Mouse (Mus musculus) cerebellum, postnatal 14 days (tissue): ENCODE results near the gene Glyctk.

Source experiments
- DNase-seq, 2 experiments: peaks; one replicate each; pipeline ENCODE4 v3.0.0; 2021; ENCODE audit warnings: mixed read lengths in 2 of 2

Gene Glyctk

GRCm38 (mm10) chr9:106158037-106158491, at the start of gene Glyctk:
Gene Glyctk (minus strand): TSS chr9:106158138.
- no peak for DNase-seq

- no peak for DNase-seq
These were observed 48.6 kb upstream of the Glyctk start for GRCm38 (mm10) chr9:106206515-106206914.

GRCm38 (mm10) chr9:106205713-106206290, 47.9 kb upstream of the Glyctk start:
- no peak for DNase-seq

GRCm38 (mm10) chr9:106203990-106204851, 46.3 kb upstream of the Glyctk start:
- DNase-seq: peak; percentile 85 to 87

- DNase-seq: peak; percentile 92 to 97
These were observed 45.1 kb upstream of the Glyctk start, which contains the start of gene Twf2 for GRCm38 (mm10) chr9:106202819-106203636. Gene Twf2 (plus strand): TSS chr9:106203108.

- no peak for DNase-seq
These were observed 44.0 kb upstream of the Glyctk start for GRCm38 (mm10) chr9:106201895-106202294.

- no peak for DNase-seq
These were observed 41.8 kb upstream of the Glyctk start, which contains the start of gene Ppm1m for GRCm38 (mm10) chr9:106199535-106200272. Gene Ppm1m (minus strand): TSS chr9:106199746.

- peak; percentile 51 to 56 for DNase-seq
These were observed 41.1 kb upstream of the Glyctk start for GRCm38 (mm10) chr9:106198962-106199458.

- DNase-seq: no peak
These were observed 39.8 kb upstream of the Glyctk start for GRCm38 (mm10) chr9:106197732-106198131.

- no peak for DNase-seq
These were observed 39.3 kb upstream of the Glyctk start for GRCm38 (mm10) chr9:106197081-106197713.

- peak; percentile 83 to 84 for DNase-seq
These were observed 37.8 kb upstream of the Glyctk start for GRCm38 (mm10) chr9:106195693-106196092.

- DNase-seq: peak; percentile 61 to 80
These were observed 36.2 kb upstream of the Glyctk start for GRCm38 (mm10) chr9:106193930-106194807.

- no peak for DNase-seq
These were observed 35.1 kb upstream of the Glyctk start for GRCm38 (mm10) chr9:106192998-106193397.

- DNase-seq: no peak
These were observed 34.1 kb upstream of the Glyctk start for GRCm38 (mm10) chr9:106192024-106192423.

GRCm38 (mm10) chr9:106191355-106191754, 33.4 kb upstream of the Glyctk start:
- DNase-seq: no peak

GRCm38 (mm10) chr9:106183996-106184395, 26.1 kb upstream of the Glyctk start:
- DNase-seq: no peak

GRCm38 (mm10) chr9:106182146-106182545, 24.2 kb upstream of the Glyctk start:
- no peak for DNase-seq

- DNase-seq: no peak
These were observed 22.0 kb upstream of the Glyctk start for GRCm38 (mm10) chr9:106179964-106180363.

- no peak for DNase-seq
These were observed 21.5 kb upstream of the Glyctk start for GRCm38 (mm10) chr9:106179454-106179853.

GRCm38 (mm10) chr9:106177799-106178198, 19.9 kb upstream of the Glyctk start:
- no peak for DNase-seq
